Mouse (Mus musculus): ENCODE data around the gene Ppargc1a. TPM values are rescaled to one million over a fixed set of nuclear protein-coding genes. Genes with fewer than 3 reads are reported as not detected.

The Ppargc1a gene
- total RNA-seq, 1 experiment from 2014 or later, result 0.38 TPM

DNA sequence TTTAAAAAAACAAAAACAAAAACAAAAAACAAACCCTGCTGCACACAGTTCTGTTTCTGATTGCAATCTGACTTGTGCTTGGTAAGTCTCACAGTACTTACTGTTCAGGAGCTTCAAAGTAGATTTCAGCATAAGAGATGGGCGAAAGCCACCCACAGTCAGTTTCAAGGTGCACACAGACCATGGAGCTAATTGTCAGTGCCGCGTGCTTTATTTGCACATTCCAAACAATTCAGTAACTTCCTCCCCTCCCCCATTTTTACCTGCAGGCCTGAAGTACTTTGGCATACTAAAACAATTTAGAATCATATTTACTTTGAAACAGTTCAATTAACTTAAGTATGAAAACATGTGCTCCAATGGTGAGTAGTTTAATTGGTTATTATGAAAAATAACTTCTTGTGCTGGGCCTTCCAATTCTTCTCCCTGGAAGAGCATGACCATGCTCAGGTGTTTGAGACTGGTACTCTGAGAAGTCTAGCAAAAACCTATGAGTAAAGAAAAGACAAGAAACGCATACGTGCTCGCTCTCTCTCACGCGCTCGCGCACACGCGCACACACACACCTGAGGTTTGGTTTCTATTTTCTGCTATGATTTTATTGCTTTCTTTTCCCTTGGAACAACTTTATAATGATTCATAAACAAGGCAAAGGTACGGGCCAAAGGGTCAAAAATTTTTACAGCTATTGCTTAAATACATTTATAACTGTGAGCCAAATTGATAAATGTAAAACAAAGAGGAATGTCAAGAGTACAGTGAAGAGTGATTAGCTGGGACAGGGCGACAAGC is 121.0 kb downstream of the Ppargc1a start:
- ATAC-seq (replicated peaks; ENCODE audit: insufficient number of reproducible peaks, low FRiP score, low TSS enrichment, poor library complexity, severe bottlenecking), result no peak

DNA sequence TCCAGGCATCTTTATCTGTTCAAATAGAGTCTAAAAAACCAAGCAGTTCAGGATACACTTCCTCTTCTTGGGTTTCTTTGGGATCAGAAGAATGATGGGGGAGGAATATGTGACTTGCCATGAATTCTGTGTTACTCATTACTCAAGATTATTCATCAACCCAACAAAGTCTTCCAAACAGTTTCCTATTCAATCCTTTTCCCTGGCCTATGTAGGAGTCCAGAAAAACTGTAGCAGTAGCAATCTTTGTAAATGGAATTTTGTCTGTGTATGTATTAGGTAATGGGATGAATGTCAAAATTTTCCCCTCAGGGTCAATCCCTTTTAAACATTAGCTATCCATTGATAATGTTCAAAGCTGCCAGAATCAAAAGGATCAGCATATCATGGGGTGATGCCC is 121.8 kb downstream of the Ppargc1a start:
- ATAC-seq (replicated peaks; ENCODE audit: insufficient number of reproducible peaks, low FRiP score, low TSS enrichment, poor library complexity, severe bottlenecking), result no peak

DNA sequence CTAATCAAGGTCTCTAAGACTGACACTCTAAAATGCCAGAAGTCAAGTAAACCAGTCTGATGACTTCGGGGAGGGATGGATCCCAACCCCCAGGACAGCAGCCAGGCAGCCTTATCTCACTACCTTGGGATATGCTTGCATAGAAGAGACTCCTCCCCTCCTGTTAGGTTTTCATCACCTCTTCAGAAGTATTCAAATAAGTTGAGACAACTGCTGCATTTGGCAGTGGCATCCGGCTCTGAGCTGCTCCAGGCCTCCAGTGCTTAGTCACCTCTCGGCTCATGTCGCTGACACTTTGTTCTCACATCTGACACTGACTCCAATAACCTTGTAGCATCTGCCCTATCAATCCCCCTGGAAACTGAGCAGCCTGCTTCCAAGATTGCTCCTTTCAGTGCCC is 127.8 kb downstream of the Ppargc1a start:
- no peak for ATAC-seq (replicated peaks; ENCODE audit: insufficient number of reproducible peaks, low FRiP score, low TSS enrichment, poor library complexity, severe bottlenecking)

DNA sequence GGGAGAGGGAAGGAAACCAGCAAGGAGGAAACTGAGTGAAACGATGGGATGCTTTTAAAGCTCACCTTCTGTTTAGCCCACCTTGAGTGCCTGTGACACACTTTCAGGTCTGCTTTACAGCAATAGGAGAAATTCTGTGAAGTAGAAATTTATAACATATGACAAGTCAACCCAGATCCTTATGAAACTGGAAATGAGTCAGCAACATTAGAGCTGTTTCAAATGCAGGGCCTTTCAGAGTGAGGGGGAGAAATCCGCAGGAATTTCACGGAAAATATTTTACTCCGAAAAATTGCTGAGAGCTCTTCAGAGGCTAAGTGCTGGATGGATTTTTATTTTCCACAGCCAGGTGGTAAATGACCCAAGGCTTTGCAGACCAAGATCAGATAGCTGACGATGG is 133.6 kb downstream of the Ppargc1a start:
- no peak for ATAC-seq (replicated peaks; ENCODE audit: insufficient number of reproducible peaks, low FRiP score, low TSS enrichment, poor library complexity, severe bottlenecking)

DNA sequence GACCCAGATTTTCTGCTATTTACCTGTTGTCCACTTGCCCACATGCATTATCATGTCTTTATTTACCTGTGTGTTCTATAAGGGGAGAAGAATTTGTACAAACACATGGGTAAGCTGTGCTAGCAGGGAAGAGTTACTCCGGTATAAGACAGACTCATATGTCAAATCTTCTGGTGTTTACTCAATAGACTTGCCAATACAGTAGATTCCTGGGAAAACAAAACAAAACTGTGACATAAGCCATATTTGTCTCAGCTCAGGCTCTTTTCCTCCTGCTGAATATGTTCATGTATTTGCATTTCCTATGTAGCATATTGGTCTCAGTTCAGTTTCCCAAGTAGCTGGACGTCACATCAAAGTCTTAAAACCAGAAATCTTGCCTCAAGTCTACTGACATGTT is 135.0 kb downstream of the Ppargc1a start:
- no peak for ATAC-seq (replicated peaks; ENCODE audit: insufficient number of reproducible peaks, low FRiP score, low TSS enrichment, poor library complexity, severe bottlenecking)

DNA sequence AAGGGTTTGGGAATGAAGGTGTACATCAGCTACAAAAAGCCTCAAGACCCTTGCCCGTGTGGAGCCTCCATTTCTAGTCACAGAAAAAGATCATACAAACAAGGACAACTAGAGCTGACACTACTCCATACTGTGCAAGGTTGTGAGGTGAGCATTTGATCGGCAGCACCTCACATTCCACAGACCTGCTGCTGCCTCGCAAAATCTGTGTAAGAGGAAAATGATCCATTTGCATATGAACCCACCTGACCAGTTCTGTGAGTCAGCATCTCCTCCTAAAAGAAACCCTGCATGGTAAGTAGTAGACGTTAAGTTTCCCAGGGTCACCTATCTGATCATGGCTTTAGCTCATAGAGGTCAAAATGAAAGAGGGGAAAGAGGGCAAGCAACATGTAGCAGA is 135.5 kb downstream of the Ppargc1a start:
- ATAC-seq (replicated peaks; ENCODE audit: insufficient number of reproducible peaks, low FRiP score, low TSS enrichment, poor library complexity, severe bottlenecking), result no peak

DNA sequence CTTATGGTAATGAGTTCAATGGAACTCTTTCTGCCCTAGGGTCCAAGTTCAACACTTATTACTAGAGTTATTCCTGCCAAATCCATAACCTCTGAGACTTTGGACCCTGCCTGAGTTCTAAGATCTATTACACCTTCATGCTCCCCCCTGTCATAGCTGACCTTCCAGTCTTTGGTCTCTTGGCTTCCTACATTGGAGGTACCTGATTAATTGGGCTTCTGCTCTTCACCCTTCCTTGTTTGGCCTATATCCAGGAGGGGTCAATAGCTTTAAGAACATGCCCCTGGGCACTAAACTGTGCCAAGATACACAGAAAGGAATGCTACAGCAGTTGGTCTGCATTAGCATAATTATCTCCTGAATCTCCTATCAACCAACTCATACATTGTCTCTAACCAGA is 141.1 kb downstream of the Ppargc1a start:
- ATAC-seq (replicated peaks; ENCODE audit: insufficient number of reproducible peaks, low FRiP score, low TSS enrichment, poor library complexity, severe bottlenecking), result no peak

DNA sequence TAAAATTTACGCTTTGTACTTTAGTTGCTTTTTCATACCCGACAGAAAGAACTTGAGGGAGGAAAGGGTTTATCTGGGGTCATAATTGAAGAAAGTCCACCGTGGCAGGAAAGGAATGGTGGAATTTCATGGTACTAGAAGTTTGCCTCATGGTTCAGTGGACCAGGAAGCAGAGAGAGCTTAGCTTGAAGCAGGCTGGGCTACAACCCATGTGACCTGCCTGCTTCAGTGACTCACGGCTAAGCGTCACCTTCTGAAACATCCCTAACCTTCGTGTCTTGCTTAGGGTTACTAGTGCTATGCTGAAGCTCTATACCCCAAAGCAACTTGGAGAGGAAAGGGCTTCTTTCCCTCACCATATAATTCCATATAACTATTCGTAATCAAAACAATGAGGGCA is 151.1 kb downstream of the Ppargc1a start:
- ATAC-seq (replicated peaks; ENCODE audit: insufficient number of reproducible peaks, low FRiP score, low TSS enrichment, poor library complexity, severe bottlenecking), result no peak

DNA sequence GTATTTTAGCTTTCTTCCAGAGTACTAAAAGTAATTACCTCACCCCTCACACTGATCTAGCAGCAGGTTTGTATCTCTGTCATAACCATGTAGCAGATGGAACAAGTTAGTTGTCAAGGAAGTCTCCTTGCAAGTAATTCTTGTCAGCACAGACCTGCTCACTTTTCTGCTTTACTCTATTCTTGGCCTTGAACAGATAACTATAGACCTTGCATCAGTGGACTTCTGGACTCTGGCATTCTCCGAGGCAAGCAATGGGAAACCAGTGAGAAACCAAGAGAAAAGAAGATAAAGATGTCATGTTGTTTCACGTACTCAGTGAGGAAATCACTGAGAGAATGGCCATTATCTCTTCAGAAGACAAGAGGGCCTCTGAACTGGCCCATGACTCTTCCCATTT is 152.1 kb downstream of the Ppargc1a start:
- ATAC-seq (replicated peaks; ENCODE audit: insufficient number of reproducible peaks, low FRiP score, low TSS enrichment, poor library complexity, severe bottlenecking), result no peak

DNA sequence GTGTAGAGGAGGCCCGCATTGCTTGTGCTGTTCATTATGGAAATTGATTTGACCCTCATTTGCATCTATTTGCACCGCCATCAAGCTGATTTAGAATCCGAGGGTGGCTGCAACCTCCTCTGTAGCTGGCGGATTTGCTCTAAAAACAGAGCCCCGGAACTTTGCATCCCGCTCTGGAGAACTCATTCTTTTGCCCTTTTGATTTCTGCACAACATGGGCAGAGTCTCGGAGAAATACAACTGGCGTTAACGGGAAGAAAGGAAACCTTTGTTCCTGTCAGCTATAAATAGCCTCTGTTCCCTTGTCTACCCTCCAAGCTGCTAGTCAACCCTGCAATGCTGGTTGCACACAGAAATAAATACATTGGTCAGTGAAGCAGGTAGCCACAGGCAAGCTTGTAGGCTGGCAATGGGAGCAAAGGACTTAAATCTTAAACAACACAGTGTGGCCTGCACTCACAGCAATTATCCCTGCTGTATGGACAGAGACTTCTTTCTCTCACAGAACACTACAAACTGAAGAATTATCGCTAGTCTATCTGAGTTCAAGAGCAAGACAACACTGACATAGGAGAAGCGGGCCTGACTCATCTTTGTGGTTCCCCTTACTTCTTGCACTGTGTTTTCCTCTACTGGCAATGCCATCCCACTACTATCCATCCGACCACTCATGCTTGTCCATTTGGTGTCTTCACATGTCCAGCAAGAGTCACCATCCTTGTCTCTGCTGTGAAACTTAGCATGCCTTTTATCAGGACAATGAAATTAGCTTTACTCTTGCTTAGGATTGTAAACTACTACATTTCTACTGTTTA is 155.0 kb downstream of the Ppargc1a start:
- ATAC-seq (replicated peaks; ENCODE audit: insufficient number of reproducible peaks, low FRiP score, low TSS enrichment, poor library complexity, severe bottlenecking), result no peak

DNA sequence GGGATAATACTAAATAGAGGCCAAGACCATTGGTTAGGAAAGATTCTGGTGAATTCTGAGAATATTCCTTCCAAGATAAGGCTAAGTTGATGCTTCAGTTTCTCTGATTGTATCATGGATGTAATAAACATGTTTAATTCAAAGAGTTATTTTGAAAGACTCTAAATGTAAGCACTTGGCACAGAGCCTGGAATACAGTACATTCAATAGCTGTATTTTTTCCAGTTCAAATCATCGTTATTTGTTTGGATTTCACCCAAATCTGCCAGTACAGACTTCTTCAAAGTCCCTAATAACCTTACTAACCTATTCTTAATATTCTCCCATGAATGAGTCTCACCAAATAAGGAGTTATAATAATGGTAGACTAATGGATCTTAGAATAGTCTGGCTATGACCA is 157.5 kb downstream of the Ppargc1a start:
- ATAC-seq (replicated peaks; ENCODE audit: insufficient number of reproducible peaks, low FRiP score, low TSS enrichment, poor library complexity, severe bottlenecking), result no peak

DNA sequence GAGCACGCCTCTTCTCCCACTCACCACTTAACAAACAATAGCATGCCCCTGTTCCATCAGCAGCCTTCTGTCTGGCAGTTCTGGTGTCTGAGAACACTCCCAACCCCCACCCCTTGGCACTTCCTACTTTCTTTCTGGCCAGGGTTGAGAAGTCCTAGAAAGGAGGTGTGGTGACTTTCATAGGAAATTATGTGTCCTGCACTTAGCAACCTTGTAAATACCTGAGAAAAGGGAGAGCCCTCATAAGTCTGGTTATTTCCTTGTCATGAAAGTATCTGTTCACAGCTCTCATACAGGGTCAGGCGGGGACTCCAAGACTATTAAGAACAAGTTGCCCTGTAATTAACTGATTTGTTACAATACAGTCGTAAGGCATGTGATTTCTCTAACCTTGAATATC is 161.1 kb downstream of the Ppargc1a start:
- no peak for ATAC-seq (replicated peaks; ENCODE audit: insufficient number of reproducible peaks, low FRiP score, low TSS enrichment, poor library complexity, severe bottlenecking)
